Mouse (Mus musculus) midbrain, embryonic 15.5 days (tissue): ENCODE results near the gene Sptbn4. TPM values are rescaled to one million over a fixed set of nuclear protein-coding genes. Genes with fewer than 3 reads are reported as not detected.

Experiments used
- ATAC-seq: fragments of 200-750 bp; cut with Nextera tagmentation; replicated peaks from 2 replicates; pipeline ENCODE4 v1.8.0; 2017; ENCODE audit warnings: moderate TSS enrichment
- H3K27ac ChIP-seq: fragments of 300-500 bp; sonication (generic); 2 replicates; pipeline ENCODE4 v1.5.1; 2015; ENCODE audit warnings: mild to moderate bottlenecking, inconsistent platforms
- H3K27me3 ChIP-seq: fragments of 300-500 bp; sonication (generic); replicated peaks from 2 replicates; pipeline ENCODE4 v1.6.1; 2015; ENCODE audit warnings: inconsistent platforms
- H3K36me3 ChIP-seq: fragments of 300-500 bp; sonication (generic); replicated peaks from 2 replicates; pipeline ENCODE4 v1.6.1; 2015; ENCODE audit warnings: inconsistent platforms
- H3K4me1 ChIP-seq: fragments of 300-500 bp; sonication (generic); 2 replicates; pipeline ENCODE4 v1.6.1; 2015; ENCODE audit warnings: inconsistent platforms
- H3K4me2 ChIP-seq: fragments of 300-500 bp; sonication (generic); 2 replicates; pipeline ENCODE4 v1.6.1; 2015; ENCODE audit warnings: inconsistent platforms, mild to moderate bottlenecking, moderate library complexity
- H3K4me3 ChIP-seq: fragments of 300-500 bp; sonication (generic); 2 replicates; pipeline ENCODE4 v1.5.1; 2015; ENCODE audit warnings: mild to moderate bottlenecking, inconsistent platforms
- H3K9ac ChIP-seq: fragments of 300-500 bp; sonication (generic); 2 replicates; pipeline ENCODE4 v1.6.1; 2015; ENCODE audit warnings: mild to moderate bottlenecking, inconsistent platforms
- H3K9me3 ChIP-seq: fragments of 300-500 bp; sonication (generic); 2 replicates; pipeline ENCODE4 v1.6.1; 2016; ENCODE audit warnings: inconsistent platforms
- WGBS: fragments of 180-500 bp; shearing (Covaris S2); methylation state at CpG from one replicate; pipeline ENCODE4 v1.1.7; 2015; ENCODE audit warnings: mixed read lengths; 5-methylcytosine and 5-hydroxymethylcytosine counted together
- polyA plus RNA-seq: library from polyadenylated mRNA; unstranded; fragments of >200 nt; fragmentation: Nextera tagmentation; extraction: Ambion mirVana; gene quantifications from 2 replicates; pipeline ENCODE4 v1.2.1, GENCODE M21; 2015

The Sptbn4 gene
- polyA plus RNA-seq, 1 experiment from 2014 or later: 4.4 TPM

DNA sequence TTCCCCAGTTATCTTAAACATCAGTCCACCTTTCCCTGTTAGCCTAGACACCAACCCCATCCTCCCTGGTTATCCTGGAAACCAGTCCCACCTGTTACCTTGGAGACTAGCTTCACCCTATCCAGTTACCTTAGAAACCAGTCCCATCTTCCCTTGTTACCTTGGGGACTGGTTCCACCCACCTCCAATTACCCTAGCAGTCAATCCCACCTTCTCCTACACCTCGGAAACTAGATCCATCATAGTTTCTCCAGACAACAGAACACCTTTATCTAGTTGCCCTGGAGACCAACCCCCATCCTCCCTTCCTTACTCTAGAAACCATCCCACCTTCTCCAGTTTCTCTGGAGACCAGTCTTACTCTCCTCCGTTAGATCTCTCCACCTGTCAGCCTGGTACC, 30.3 kb downstream of the Sptbn4 start:
- no peak overlapping the region for H3K4me3 ChIP-seq
- H3K4me2 ChIP-seq: no peak overlapping the region
- H3K9me3 ChIP-seq: no peaks in the 10 kb centered on the region
- ATAC-seq: no peak
- WGBS: 77% methylated on average over 2 of the region's 2 CpGs
- peaks cover 9% of the 10 kb centered on the region; the same call in 1 of the 2 replicates for H3K36me3 ChIP-seq
- H3K27me3 ChIP-seq: no peaks in the 10 kb centered on the region
- H3K27ac ChIP-seq: no peak overlapping the region
- H3K4me1 ChIP-seq: no peaks in the 10 kb centered on the region
- no peak overlapping the region for H3K9ac ChIP-seq

DNA sequence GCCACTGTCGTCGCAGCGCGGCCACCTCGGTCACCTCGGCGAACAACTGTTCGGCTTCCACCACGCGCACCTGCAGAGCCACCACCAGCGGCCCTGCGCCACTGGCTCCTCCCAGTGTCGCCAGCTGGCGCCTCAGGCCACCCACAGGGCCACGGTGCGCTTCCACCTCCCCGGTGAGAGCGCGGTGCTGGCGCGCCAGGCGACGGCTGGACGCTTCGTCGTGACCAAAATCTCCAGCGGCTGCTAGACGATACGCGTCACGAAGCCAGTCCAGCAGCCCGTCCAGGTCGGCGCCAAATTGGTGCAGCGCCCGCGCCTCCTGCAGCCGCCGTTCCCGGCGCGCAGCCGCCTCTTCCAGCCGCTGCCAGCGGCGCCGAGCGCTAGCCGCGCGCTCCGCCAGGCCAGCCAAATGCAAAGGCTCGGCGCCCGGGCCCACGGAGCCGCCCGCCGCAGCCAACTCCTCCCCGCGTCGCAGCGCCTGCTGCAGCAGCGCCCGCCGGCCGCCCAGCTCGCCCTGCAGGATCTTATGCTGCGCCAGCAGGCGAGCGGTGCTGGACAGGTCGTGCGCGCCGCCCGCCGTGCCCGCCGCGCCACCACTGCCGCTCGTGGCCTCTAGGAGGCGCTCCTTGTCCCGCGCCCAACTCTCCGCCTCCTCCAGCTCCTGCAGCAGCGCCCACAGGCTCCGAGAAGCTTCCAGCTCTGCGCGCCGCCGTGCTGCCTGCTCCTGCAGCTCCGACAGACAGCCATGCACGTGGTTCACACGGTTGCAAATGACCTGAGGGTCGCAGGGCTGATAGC, 38.9 kb downstream of the Sptbn4 start:
- peak overlapping the region; percentile 55 for H3K4me2 ChIP-seq
- H3K4me1 ChIP-seq: peaks cover 14% of the 10 kb centered on the region
- no peak overlapping the region for H3K27ac ChIP-seq
- 0 out of 2 replicates have a peak, but pooled peaks cover 10% of the 10 kb centered on the region for H3K36me3 ChIP-seq
- 3% methylated on average over 94 of the region's 96 CpGs for WGBS
- peaks cover 65% of the 10 kb centered on the region for H3K27me3 ChIP-seq
- H3K4me3 ChIP-seq: peak overlapping the region; percentile 34
- ATAC-seq: peak; percentile 57
- H3K9me3 ChIP-seq: no peaks in the 10 kb centered on the region
- H3K9ac ChIP-seq: 0 out of 2 replicates have a peak overlapping the region, but pooled peaks have one; percentile 10

GRCm38 (mm10) chr7:27407816-27408215, 39.7 kb downstream of the Sptbn4 start:
- H3K4me3 ChIP-seq: no peak overlapping the region
- peaks cover 73% of the 10 kb centered on the region for H3K27me3 ChIP-seq
- H3K4me2 ChIP-seq: peak overlapping the region; percentile 55; the same call in 1 of the 2 replicates
- 63% methylated on average over 8 of the region's 8 CpGs for WGBS
- ATAC-seq: no peak
- no peak overlapping the region for H3K27ac ChIP-seq
- 0 out of 2 replicates have a peak, but pooled peaks cover 9% of the 10 kb centered on the region for H3K36me3 ChIP-seq
- no peak overlapping the region for H3K9ac ChIP-seq
- peaks cover 14% of the 10 kb centered on the region for H3K4me1 ChIP-seq
- H3K9me3 ChIP-seq: no peaks in the 10 kb centered on the region

- no peak overlapping the region for H3K27ac ChIP-seq
- peaks cover 14% of the 10 kb centered on the region for H3K4me1 ChIP-seq
- no peak overlapping the region for H3K4me3 ChIP-seq
- H3K27me3 ChIP-seq: peaks cover 85% of the 10 kb centered on the region
- no peak overlapping the region for H3K9ac ChIP-seq
- ATAC-seq: no peak
- no peaks in the 10 kb centered on the region for H3K9me3 ChIP-seq
- no peak overlapping the region for H3K4me2 ChIP-seq
- no peaks in the 10 kb centered on the region for H3K36me3 ChIP-seq
- 79% methylated on average over 7 of the region's 7 CpGs for WGBS
These were observed 41.0 kb downstream of the Sptbn4 start for GRCm38 (mm10) chr7:27406481-27406880.

DNA sequence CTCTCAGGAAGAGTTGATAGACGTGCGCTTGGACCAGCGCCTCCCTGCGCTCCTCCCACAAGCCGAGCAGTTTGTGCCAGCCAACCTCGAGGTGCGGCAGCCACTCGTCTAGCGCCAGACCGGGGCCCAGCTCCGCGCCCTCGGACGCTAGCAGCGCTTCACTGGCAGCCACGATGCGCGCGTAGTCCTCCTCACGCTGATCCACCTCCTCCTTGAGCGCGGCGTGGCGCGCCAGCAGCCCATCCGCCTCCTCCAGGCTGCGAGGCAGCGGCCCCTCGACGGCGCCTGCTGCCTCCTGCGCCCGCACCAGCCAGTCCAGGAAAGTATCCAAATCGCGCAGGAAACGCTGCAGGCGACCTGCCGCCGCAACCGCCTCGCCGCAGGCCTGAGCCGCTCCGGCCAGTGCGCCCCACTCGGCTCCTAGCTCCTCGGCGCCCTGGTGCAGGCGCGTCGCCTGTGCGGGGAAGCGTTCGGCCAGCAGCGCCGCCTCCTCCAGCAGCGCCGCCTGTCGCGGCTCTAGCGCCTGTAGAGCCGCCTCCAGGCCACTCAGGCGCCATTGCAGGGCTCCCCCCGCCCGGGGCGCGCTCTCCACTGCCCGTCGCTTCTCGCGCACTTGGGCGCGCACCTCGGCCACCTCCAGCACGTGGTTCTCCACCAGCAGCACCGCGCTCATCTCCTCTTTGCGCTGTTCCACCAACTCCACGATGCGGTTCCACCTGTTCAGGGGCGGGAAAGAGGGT, 43.1 kb downstream of the Sptbn4 start:
- peaks cover 88% of the 10 kb centered on the region for H3K27me3 ChIP-seq
- no peak; the same call in 1 of the 2 replicates for ATAC-seq
- 7% methylated on average over 81 of the region's 81 CpGs for WGBS
- 0 out of 2 replicates have a peak overlapping the region, but pooled peaks have one; percentile 5 for H3K4me2 ChIP-seq
- no peak overlapping the region for H3K27ac ChIP-seq
- no peaks in the 10 kb centered on the region for H3K9me3 ChIP-seq
- H3K4me1 ChIP-seq: peaks cover 14% of the 10 kb centered on the region
- no peak overlapping the region for H3K4me3 ChIP-seq
- H3K36me3 ChIP-seq: no peaks in the 10 kb centered on the region
- no peak overlapping the region for H3K9ac ChIP-seq

- H3K4me1 ChIP-seq: peaks cover 3% of the 10 kb centered on the region; the same call in 1 of the 2 replicates
- H3K4me3 ChIP-seq: no peak overlapping the region
- H3K4me2 ChIP-seq: no peak overlapping the region
- no peak for ATAC-seq
- no peak overlapping the region for H3K9ac ChIP-seq
- WGBS: 11% methylated on average over 16 of the region's 16 CpGs
- no peak overlapping the region for H3K27ac ChIP-seq
- no peaks in the 10 kb centered on the region for H3K9me3 ChIP-seq
- H3K36me3 ChIP-seq: no peaks in the 10 kb centered on the region
- peaks cover 86% of the 10 kb centered on the region for H3K27me3 ChIP-seq
These were observed 44.8 kb downstream of the Sptbn4 start for GRCm38 (mm10) chr7:27402675-27403074.

DNA sequence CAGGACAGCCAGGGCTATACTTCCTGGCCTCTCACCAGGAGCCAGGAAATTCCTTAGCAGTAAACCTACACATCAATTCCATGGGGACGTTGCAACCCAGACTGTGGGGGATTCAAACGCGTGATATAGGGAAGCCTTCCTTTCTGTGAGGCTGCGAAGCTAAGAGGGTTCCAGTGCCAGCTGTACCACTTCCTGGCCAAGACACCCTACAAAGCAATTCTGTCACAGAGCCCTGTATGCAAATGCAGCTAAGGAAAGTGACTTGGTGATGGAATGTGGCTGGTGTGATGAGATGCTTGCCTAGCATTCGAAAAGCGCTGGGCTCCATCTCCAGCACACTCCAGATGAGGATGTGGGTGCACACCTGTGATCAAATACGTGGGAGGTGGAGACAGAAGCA, 46.9 kb downstream of the Sptbn4 start:
- Histone ChIP-seq H3K27me3 (peaks cover 81% of the 10 kb centered on the region), H3K9ac (no peak overlapping the region), H3K4me2 (no peak overlapping the region), H3K4me3 (no peak overlapping the region), H3K36me3 (no peaks in the 10 kb centered on the region), H3K27ac (no peak overlapping the region), H3K9me3 (no peaks in the 10 kb centered on the region), H3K4me1 (peaks cover 14% of the 10 kb centered on the region)
- 80% methylated on average over 7 of the region's 7 CpGs for WGBS
- ATAC-seq: no peak

DNA sequence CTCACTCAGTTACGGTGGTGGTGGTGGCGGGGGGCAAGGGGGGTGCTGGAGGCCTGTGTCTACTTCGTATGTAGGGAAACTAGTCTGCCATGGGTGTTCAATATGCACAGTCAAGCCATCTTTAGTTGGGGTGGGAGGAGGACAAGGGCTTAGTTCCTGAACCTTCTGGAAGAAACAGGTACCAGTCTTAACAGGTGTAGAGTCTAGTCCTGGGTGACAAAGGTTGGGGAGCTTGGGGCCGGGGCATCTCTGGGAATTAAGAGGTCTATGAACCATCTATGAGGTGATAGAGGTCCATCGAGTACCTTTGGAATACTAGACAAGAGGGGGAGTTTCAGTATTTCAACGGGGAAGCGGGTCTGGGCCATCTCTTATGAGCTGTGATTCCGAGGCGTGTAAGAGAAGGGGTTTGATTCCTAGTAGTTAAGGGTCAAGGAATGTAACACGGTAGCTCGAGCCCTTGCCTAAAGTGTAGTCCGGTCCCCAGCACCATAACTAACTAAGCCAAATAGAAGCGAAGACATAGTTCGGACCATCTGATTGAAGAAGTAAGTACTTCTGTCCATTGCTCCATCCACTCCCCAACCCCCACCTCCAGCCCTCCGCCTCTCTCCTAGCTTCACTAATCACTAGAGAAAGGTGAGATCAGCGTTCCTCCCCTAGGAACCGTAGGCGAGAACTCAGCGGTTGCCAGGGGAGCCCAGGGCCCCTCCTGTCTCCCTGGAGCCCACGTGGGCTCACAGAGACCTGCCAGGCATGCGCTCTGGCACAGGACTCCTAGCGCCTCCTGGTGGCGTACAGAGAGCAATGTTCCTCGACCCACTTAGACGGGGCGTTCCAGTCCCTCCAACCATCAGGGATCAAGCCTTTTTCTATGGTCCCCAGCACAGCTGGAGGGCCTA, 50.2 kb downstream of the Sptbn4 start:
- peak; percentile 21; the same call in 1 of the 2 replicates for ATAC-seq
- 0 out of 2 replicates have a peak overlapping the region, but pooled peaks have one; percentile 53 for H3K4me3 ChIP-seq
- H3K4me1 ChIP-seq: peaks cover 12% of the 10 kb centered on the region
- H3K36me3 ChIP-seq: no peaks in the 10 kb centered on the region
- no peak overlapping the region for H3K9ac ChIP-seq
- peak overlapping the region; percentile 90 for H3K4me2 ChIP-seq
- 18% methylated on average over 26 of the region's 26 CpGs for WGBS
- peaks cover 77% of the 10 kb centered on the region for H3K27me3 ChIP-seq
- no peaks in the 10 kb centered on the region for H3K9me3 ChIP-seq
- H3K27ac ChIP-seq: no peak overlapping the region

DNA sequence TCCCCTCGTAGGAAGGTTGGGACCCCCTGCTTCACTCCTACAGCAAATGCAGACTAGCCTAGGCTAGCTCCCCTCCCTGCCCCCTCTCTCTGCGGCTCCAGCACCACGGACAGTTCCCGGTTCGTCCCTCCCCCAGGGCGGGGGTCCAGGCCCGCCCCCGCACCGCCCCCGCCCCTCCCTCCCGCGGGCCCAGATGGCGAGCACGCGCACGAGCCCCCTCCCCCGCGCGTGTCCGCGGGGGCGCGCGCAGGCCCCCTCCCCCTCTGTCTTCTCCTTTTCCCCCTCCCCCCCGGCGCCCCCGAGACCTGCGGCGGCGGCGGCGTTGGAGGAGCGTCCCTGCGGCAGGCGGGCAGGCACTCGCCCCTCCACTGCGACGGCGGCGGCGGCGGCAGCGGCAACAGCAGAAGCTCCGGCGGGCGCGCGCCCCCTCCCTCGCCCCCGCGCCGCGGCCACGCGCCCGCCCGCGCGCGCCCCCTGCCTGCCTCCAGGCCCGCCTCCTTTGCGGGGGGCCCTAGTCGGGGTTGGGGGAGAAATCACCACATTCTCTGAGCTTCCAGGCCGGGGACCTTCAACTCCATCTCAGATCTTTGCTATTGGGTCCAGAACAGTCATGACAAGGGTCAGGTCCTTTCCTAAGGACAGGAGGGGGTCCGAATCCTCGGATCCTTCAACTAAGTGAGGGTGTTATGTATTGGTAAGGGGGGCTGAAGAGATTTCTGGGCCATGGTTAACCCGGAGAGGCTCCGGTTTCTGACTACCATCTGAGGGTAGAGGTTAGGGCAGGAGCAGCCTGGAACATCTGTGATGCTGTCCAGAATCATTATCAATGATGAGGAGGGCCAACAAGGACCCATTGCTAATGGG, 51.1 kb downstream of the Sptbn4 start:
- Histone ChIP-seq H3K4me1 (peaks cover 12% of the 10 kb centered on the region), H3K9me3 (no peaks in the 10 kb centered on the region), H3K9ac (peak overlapping the region; percentile 53), H3K36me3 (no peaks in the 10 kb centered on the region), H3K27me3 (peaks cover 77% of the 10 kb centered on the region), H3K4me2 (peak overlapping the region; percentile 90), H3K27ac (no peak overlapping the region), H3K4me3 (peak overlapping the region; percentile 53)
- peak; percentile 51 for ATAC-seq
- 2% methylated on average over 36 of the region's 68 CpGs for WGBS

DNA sequence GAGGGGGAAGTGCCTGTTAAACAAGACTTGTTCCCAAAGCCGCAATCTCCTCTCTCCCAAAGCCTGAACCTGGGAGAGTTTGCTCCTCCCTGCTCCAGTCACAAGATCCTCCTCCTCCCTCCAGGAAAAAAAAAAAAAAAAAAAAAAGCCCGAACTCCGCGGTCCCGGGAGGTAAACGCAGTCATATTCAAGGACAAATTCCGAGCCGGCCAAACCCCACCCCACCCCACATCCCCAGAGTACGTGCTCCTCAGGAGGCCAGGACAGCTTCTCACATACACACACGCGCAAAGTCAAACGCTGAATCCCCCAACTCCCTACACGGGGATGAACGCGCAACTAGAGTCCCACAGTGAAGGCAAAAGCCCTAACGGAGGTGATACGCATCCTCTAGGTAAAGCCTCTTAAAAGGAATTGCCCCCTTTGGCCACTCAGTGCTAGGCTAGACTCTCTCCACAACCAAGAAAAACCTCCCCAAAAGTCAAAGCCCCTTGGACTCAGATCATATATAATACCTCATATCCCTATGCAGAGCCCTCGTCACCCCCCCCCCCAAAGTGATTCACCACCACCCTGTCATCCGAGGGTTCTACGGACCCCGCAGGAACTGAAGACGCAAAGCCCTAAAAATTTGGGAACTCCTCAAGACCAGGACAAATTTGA, 51.8 kb downstream of the Sptbn4 start:
- Histone ChIP-seq H3K9me3 (no peaks in the 10 kb centered on the region), H3K4me1 (peaks cover 12% of the 10 kb centered on the region), H3K4me3 (peak overlapping the region; percentile 53), H3K27me3 (peaks cover 76% of the 10 kb centered on the region), H3K27ac (no peak overlapping the region), H3K36me3 (no peaks in the 10 kb centered on the region), H3K4me2 (peak overlapping the region; percentile 90), H3K9ac (no peak overlapping the region)
- WGBS: 2% methylated on average over 22 of the region's 22 CpGs
- peak; percentile 7; the same call in 1 of the 2 replicates for ATAC-seq
